In the genomic region with DNA sequence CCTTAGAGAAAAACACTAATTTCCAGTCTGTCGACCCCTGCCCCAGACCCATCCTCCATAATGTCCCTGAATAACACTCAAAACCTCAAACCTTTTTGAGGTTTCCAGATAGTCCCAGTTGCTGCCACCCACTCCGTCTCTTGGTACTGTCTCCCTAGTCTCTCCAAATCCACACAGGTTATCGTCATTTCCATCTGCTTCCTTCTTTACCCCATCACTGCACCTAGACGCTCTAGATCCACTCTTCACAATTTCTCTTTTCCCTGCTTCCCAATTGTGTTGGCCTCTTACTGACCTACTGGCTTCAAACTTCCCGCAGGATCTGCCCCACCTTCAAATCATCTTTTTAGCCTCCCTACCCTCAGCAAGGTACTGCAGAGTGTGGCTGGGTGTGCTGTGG, we compare ENCODE assay signal across 8 mouse cellular contexts. TPM values are rescaled to one million over a fixed set of nuclear protein-coding genes. Genes with fewer than 3 reads are reported as not detected.
DNase-seq lines count a peak whose midpoint lies in the region; ATAC-seq and TF ChIP-seq lines count a peak whose summit lies in the region.

No protein-coding gene starts in this region.

- peak overlapping the region; percentile 78 for H3K4me2 ChIP-seq in forebrain, postnatal 0 days (ENCODE audit: low read depth)
- peak overlapping the region; percentile 82 for H3K4me2 ChIP-seq in liver, embryonic 15.5 days

- no peaks in the 10 kb centered on the region for H3K79me3 ChIP-seq in C2C12 (ENCODE audit: low read depth)

- peak overlapping the region; percentile 95 for H3K27ac ChIP-seq in heart, adult 2 months
- H3K27ac ChIP-seq in forebrain, postnatal 0 days (ENCODE audit: low read depth, low read length), result no peak overlapping the region
- H3K27ac ChIP-seq in liver, embryonic 15.5 days (replicated peaks), result no peak overlapping the region

- no peak for DNase-seq in heart, adult 2 months
- DNase-seq in heart, postnatal 4 days, result no peak
- no peak for DNase-seq in forebrain, postnatal 0 days
- DNase-seq in embryo, embryonic 11 days, result no peak
- DNase-seq in gastrocnemius, adult 8-10 months (ENCODE audit: low spot score in 2 of 2), result no peak
- DNase-seq in B cell, adult 2 months, result no peak

- WGBS in heart, adult 2 months, result 14% methylated on average over 5 of the region's 5 CpGs
- 23% methylated on average over 5 of the region's 5 CpGs for WGBS in forebrain, postnatal 0 days
- WGBS in liver, embryonic 15.5 days (ENCODE audit: insufficient replicate concordance), result 15% methylated on average over 5 of the region's 5 CpGs

- no peaks in the 10 kb centered on the region for H3K27me3 ChIP-seq in heart, adult 2 months (ENCODE audit: control insufficient read depth, insufficient read depth, low read length)
- H3K27me3 ChIP-seq in C2C12 (ENCODE audit: control insufficient read depth, insufficient read depth, insufficient read length), result no peaks in the 10 kb centered on the region
- H3K27me3 ChIP-seq in forebrain, postnatal 0 days (ENCODE audit: insufficient read depth, low read length), result no peaks in the 10 kb centered on the region
- no peaks in the 10 kb centered on the region; the same call in 1 of the 2 replicates for H3K27me3 ChIP-seq in liver, embryonic 15.5 days

- H3ac ChIP-seq in C2C12 (ENCODE audit: control insufficient read depth, insufficient read length, low read depth), result peak overlapping the region; percentile 7

- TF ChIP-seq EP300 in heart, adult 2 months (IDR thresholded peaks at IDR 0.05; ENCODE audit: insufficient read depth, low read depth, low read length), result no peak

- peak overlapping the region; percentile 14; the same call in 1 of the 2 replicates for H3K9ac ChIP-seq in heart, adult 2 months (ENCODE audit: low read depth, low read length)
- no peak overlapping the region; the same call in 1 of the 2 replicates for H3K9ac ChIP-seq in forebrain, postnatal 0 days
- H3K9ac ChIP-seq in liver, embryonic 15.5 days, result peak overlapping the region; percentile 62

- H3K36me3 ChIP-seq in heart, adult 2 months (ENCODE audit: control insufficient read depth, insufficient read depth, low read length), result no peaks in the 10 kb centered on the region
- H3K36me3 ChIP-seq in C2C12 (ENCODE audit: control insufficient read depth, insufficient read depth), result peaks cover 6% of the 10 kb centered on the region
- H3K36me3 ChIP-seq in forebrain, postnatal 0 days (ENCODE audit: insufficient read depth), result no peaks in the 10 kb centered on the region
- no peaks in the 10 kb centered on the region for H3K36me3 ChIP-seq in liver, embryonic 15.5 days (replicated peaks)

- H3K9me3 ChIP-seq in forebrain, postnatal 0 days (ENCODE audit: low read length), result no peaks in the 10 kb centered on the region
- no peaks in the 10 kb centered on the region for H3K9me3 ChIP-seq in liver, embryonic 15.5 days (replicated peaks)

- no peaks in the 10 kb centered on the region for H3K79me2 ChIP-seq in heart, adult 2 months (replicated peaks; ENCODE audit: control insufficient read depth, insufficient read depth, low read length)
- H3K79me2 ChIP-seq in C2C12 (ENCODE audit: control insufficient read depth, insufficient read depth), result no peaks in the 10 kb centered on the region

- no peak for TF ChIP-seq CTCF in heart, adult 2 months (IDR thresholded peaks at IDR 0.05)
- no peak for TF ChIP-seq CTCF in C2C12 (IDR thresholded peaks at IDR 0.05; ENCODE audit: control insufficient read depth, insufficient read depth, insufficient read length)
- no peak for TF ChIP-seq CTCF in forebrain, postnatal 0 days (IDR thresholded peaks at IDR 0.05; ENCODE audit: low read depth)

- peaks cover 3% of the 10 kb centered on the region for H3K4me1 ChIP-seq in heart, adult 2 months (ENCODE audit: control insufficient read depth, insufficient read depth, low read length)
- 0 out of 2 replicates have a peak, but pooled peaks cover 5% of the 10 kb centered on the region for H3K4me1 ChIP-seq in forebrain, postnatal 0 days (ENCODE audit: insufficient read depth)
- peaks cover 33% of the 10 kb centered on the region for H3K4me1 ChIP-seq in liver, embryonic 15.5 days (replicated peaks)

- TF ChIP-seq POLR2A in heart, adult 2 months (IDR thresholded peaks at IDR 0.05; ENCODE audit: insufficient read depth, low read depth, low read length), result no peak

- intact Hi-C loops in heart, adult 2 months (cut with DNase I), result loop anchor here (2.0 to 5.0 kb wide), 3 partner anchors 34 to 246 kb away; a partner anchor contains a TSS

- ATAC-seq in forebrain, postnatal 0 days, result no peak
- no peak for ATAC-seq in liver, embryonic 15.5 days (ENCODE audit: insufficient read depth)

- peak overlapping the region; percentile 69 for H3K4me3 ChIP-seq in heart, adult 2 months
- H3K4me3 ChIP-seq in C2C12 (ENCODE audit: insufficient read depth, poor library complexity, severe bottlenecking), result peak overlapping the region; percentile 39
- peak overlapping the region; percentile 37; the same call in 1 of the 2 replicates for H3K4me3 ChIP-seq in forebrain, postnatal 0 days (ENCODE audit: low read depth, low read length)
- peak overlapping the region; percentile 59 for H3K4me3 ChIP-seq in liver, embryonic 15.5 days (replicated peaks)

TF ChIP-seq in C2C12, 6 proteins besides CTCF, POLR2A, EP300 and RAD21:
- TF ChIP-seq MAX (IDR thresholded peaks at IDR 0.05) (no peak), MYOD1 (IDR thresholded peaks at IDR 0.05; ENCODE audit: control insufficient read depth, insufficient read length, low read depth) (no peak)

RNA-seq across cellular contexts. Expression of a gene that starts 7.6 kb away (rescaled TPM):
- 1 to 10 TPM; 5.5 to 5.6 TPM for total RNA-seq in heart, adult 2 months (2021)
- polyA plus RNA-seq in heart, adult 2 months (2012; rRNA removed), result 3.1 TPM in 2 replicates
- total RNA-seq in heart, postnatal 4 days (2021), result 10 to 100 TPM; 14.8 to 19.0 TPM
- 28.2 TPM for polyA plus RNA-seq in C2C12 (2012; fragmentation: generic; extraction: Trizol)
- 9.8 and 11.4 TPM in 2 replicates for total RNA-seq in forebrain, postnatal 0 days (2014; rRNA removed)
- 16.3 and 20.1 TPM in 2 replicates for polyA plus RNA-seq in forebrain, postnatal 0 days (2015; fragmentation: Nextera tagmentation; extraction: Ambion mirVana)
- polyA plus RNA-seq in liver, embryonic 15.5 days (2015; fragmentation: Nextera tagmentation; extraction: Ambion mirVana), result 3.7 and 4.7 TPM in 2 replicates
- total RNA-seq in gastrocnemius, adult 8-10 months (2022), result 10 to 100 TPM in 1 of 4 experiments, 1 to 10 TPM in 3; 5.7 to 11.6 (median 8.8) TPM

RNA-seq across cellular contexts. Expression of a gene that starts 7.7 kb away (rescaled TPM):
- 1,000 to 10,000 TPM; 1,040 to 1,280 TPM for total RNA-seq in heart, adult 2 months (2021)
- 696 and 1,017 TPM in 2 replicates for polyA plus RNA-seq in heart, adult 2 months (2012; rRNA removed)
- total RNA-seq in heart, postnatal 4 days (2021), result 1,000 to 10,000 TPM; 1,313 to 1,450 TPM
- polyA plus RNA-seq in C2C12 (2012; fragmentation: generic; extraction: Trizol), result 4,707 TPM
- total RNA-seq in forebrain, postnatal 0 days (2014; rRNA removed), result 2,552 and 3,359 TPM in 2 replicates
- 824 and 1,232 TPM in 2 replicates for polyA plus RNA-seq in forebrain, postnatal 0 days (2015; fragmentation: Nextera tagmentation; extraction: Ambion mirVana)
- polyA plus RNA-seq in liver, embryonic 15.5 days (2015; fragmentation: Nextera tagmentation; extraction: Ambion mirVana), result 479 and 574 TPM in 2 replicates
- 1,000 to 10,000 TPM; 1,066 to 1,242 (median 1,083) TPM for total RNA-seq in gastrocnemius, adult 8-10 months (2022)

RNA-seq across cellular contexts. Expression of a gene that starts 10.3 kb away (rescaled TPM):
- total RNA-seq in heart, adult 2 months (2021), result 10 to 100 TPM; 49.3 to 56.6 TPM
- polyA plus RNA-seq in heart, adult 2 months (2012; rRNA removed), result 36.0 and 42.3 TPM in 2 replicates
- total RNA-seq in heart, postnatal 4 days (2021), result 10 to 100 TPM; 40.9 to 47.4 TPM
- 36.1 TPM for polyA plus RNA-seq in C2C12 (2012; fragmentation: generic; extraction: Trizol)
- 70.1 and 75.7 TPM in 2 replicates for total RNA-seq in forebrain, postnatal 0 days (2014; rRNA removed)
- polyA plus RNA-seq in forebrain, postnatal 0 days (2015; fragmentation: Nextera tagmentation; extraction: Ambion mirVana), result 131 and 139 TPM in 2 replicates
- polyA plus RNA-seq in liver, embryonic 15.5 days (2015; fragmentation: Nextera tagmentation; extraction: Ambion mirVana), result 40.7 and 42.7 TPM in 2 replicates
- total RNA-seq in gastrocnemius, adult 8-10 months (2022), result 10 to 100 TPM; 67.8 to 75.4 (median 71.8) TPM

RNA-seq across cellular contexts. Expression of a gene that starts 22.2 kb away (rescaled TPM):
- under 1 TPM; 0.14 to 0.16 TPM for total RNA-seq in heart, adult 2 months (2021)
- polyA plus RNA-seq in heart, adult 2 months (2012; rRNA removed), result 0.53 and 0.55 TPM in 2 replicates
- total RNA-seq in heart, postnatal 4 days (2021), result under 1 TPM; 0.18 to 0.19 TPM
- 0.06 TPM for polyA plus RNA-seq in C2C12 (2012; fragmentation: generic; extraction: Trizol)
- 1.4 and 2.7 TPM in 2 replicates for total RNA-seq in forebrain, postnatal 0 days (2014; rRNA removed)
- 0.91 and 1.0 TPM in 2 replicates for polyA plus RNA-seq in forebrain, postnatal 0 days (2015; fragmentation: Nextera tagmentation; extraction: Ambion mirVana)
- 0.37 and 0.47 TPM in 2 replicates for polyA plus RNA-seq in liver, embryonic 15.5 days (2015; fragmentation: Nextera tagmentation; extraction: Ambion mirVana)
- total RNA-seq in gastrocnemius, adult 8-10 months (2022), result not detected

RNA-seq across cellular contexts. Expression of a gene that starts 26.8 kb away (rescaled TPM):
- total RNA-seq in heart, adult 2 months (2021), result 10 to 100 TPM; 67.6 to 75.5 TPM
- 57.3 and 83.7 TPM in 2 replicates for polyA plus RNA-seq in heart, adult 2 months (2012; rRNA removed)
- 100 to 1,000 TPM; 101 to 106 TPM for total RNA-seq in heart, postnatal 4 days (2021)
- 82.1 TPM for polyA plus RNA-seq in C2C12 (2012; fragmentation: generic; extraction: Trizol)
- 68.1 and 72.0 TPM in 2 replicates for total RNA-seq in forebrain, postnatal 0 days (2014; rRNA removed)
- 50.0 and 51.6 TPM in 2 replicates for polyA plus RNA-seq in forebrain, postnatal 0 days (2015; fragmentation: Nextera tagmentation; extraction: Ambion mirVana)
- polyA plus RNA-seq in liver, embryonic 15.5 days (2015; fragmentation: Nextera tagmentation; extraction: Ambion mirVana), result 27.6 and 28.1 TPM in 2 replicates
- total RNA-seq in gastrocnemius, adult 8-10 months (2022), result 10 to 100 TPM; 37.8 to 46.4 (median 43.6) TPM
